Mouse (Mus musculus) megakaryocyte, embryonic 14.5 days (primary cell): ENCODE measurements around the gene Krcc1.

ENCODE experiments used
- FLI1 ChIP-seq: IDR thresholded peaks from 2 replicates; pipeline ENCODE4 v1.6.1; 2012; ENCODE audit warnings: low read length, inconsistent platforms, mixed read lengths
- GATA1 ChIP-seq: IDR thresholded peaks from 3 replicates; pipeline ENCODE4 v1.6.1; 2012; ENCODE audit warnings: mixed read lengths, low read length, inconsistent platforms, borderline replicate concordance

DNA sequence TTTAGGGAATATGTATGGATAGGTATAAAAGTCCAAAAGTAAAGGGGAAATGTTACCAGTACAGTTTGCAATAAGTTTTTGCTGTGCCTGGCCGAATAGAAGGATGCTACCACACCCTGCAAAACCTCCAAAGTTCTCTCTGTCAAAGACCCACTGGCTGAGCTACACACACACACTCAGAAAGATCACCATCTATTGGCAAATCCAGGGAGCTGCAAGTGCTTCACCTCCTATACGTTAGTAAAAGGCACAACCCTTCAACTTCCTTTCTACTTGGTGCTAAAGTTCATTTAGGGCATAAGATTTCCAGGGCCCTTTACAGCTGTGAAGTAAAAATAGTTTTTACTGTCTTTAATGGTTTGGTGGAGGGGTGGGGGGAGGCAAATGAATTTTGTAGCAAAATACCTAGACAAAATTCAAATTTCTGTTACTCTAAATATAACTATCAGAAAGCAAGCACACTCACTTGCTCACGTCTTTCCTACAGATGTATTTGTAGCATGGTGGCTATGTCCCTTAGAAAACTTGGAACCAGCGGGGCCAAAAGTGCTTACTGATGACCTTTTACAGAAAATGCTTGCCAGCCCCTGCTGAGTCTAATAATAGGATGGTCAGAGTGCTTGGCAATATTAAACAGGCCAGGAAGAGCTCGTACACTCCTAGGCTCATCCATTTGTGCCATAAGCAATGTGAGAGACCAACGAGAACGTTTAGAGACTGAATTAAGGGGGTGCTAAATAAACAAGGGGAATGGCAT lies 2.4 kb upstream of the Krcc1 start:
- no peak for TF ChIP-seq FLI1
- TF ChIP-seq GATA1 = no peak
